Mouse (Mus musculus) cerebral cortex, adult 2 months (tissue): ENCODE data around the gene Tead1.

Experiments
- WGBS: fragments of 180-500 bp; shearing (Covaris S2); methylation state at CpG from one replicate; pipeline ENCODE4 v1.1.7; 2018; 5-methylcytosine and 5-hydroxymethylcytosine counted together

The Tead1 gene

GRCm38 (mm10) chr7:112728399-112728798 is 49.3 kb downstream of the Tead1 start:
- 65% methylated on average over 2 of the region's 2 CpGs for WGBS

DNA sequence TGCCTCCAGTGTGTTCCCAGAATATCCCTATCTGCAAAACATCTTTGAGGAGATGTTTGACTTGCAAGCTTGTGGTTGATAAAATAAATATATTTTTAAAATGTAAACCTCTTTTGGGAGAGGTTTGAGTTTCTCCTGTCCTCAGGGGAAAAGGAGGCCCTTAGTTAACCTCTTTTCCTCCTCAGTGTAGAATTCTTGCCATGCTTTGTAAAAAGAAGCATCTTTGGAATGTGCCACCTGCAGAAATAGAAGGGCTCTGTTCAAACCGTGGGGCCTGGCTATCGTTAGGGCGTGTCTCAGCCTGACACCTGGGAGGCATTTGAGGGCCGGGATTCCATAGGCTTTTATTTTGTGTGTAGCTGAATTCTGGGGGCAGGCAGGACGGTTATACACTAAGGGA is 51.1 kb downstream of the Tead1 start:
- 86% methylated on average over 5 of the region's 5 CpGs for WGBS

GRCm38 (mm10) chr7:112731584-112731983 is 52.5 kb downstream of the Tead1 start:
- 70% methylated on average over 8 of the region's 8 CpGs for WGBS

- WGBS: 48% methylated on average over 6 of the region's 6 CpGs
Observed at GRCm38 (mm10) chr7:112739174-112739573, 60.1 kb downstream of the Tead1 start.

- whole genome bisulfite sequencing: 75% methylated on average over 12 of the region's 12 CpGs
Observed at GRCm38 (mm10) chr7:112741790-112742189, 62.7 kb downstream of the Tead1 start.

GRCm38 (mm10) chr7:112743063-112743462 is 63.9 kb downstream of the Tead1 start:
- WGBS: 83% methylated on average over 7 of the region's 7 CpGs

- WGBS: 34% methylated on average over 11 of the region's 11 CpGs
Observed at GRCm38 (mm10) chr7:112743621-112744395, 64.7 kb downstream of the Tead1 start.

DNA sequence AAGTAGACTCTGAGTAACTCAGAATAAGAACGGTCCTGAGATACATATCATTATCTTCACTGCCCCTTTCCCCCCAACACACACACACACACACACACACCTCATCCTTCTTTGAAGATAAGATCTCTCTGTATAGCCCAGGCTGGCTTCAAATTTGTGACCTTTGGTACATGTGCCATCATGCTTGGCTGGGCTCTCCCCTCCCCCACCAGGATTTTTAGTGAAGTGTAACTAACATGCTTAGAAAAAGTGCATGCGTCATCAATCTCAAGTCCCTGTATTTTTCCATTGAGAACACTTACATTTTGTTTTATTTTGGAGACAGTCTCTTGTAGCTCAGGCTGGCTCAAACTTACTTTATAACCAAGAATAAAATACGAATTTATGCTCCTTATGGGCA is 68.1 kb downstream of the Tead1 start:
- WGBS: 89% methylated on average over 3 of the region's 3 CpGs

- 93% methylated on average over 3 of the region's 3 CpGs for WGBS
Observed at GRCm38 (mm10) chr7:112747836-112748235, 68.7 kb downstream of the Tead1 start.

- WGBS: 93% methylated on average over 4 of the region's 4 CpGs
Observed at GRCm38 (mm10) chr7:112748327-112748726, 69.2 kb downstream of the Tead1 start.

- 97% methylated on average over 9 of the region's 9 CpGs for whole genome bisulfite sequencing
Observed at GRCm38 (mm10) chr7:112750101-112750500, 71.0 kb downstream of the Tead1 start.

DNA sequence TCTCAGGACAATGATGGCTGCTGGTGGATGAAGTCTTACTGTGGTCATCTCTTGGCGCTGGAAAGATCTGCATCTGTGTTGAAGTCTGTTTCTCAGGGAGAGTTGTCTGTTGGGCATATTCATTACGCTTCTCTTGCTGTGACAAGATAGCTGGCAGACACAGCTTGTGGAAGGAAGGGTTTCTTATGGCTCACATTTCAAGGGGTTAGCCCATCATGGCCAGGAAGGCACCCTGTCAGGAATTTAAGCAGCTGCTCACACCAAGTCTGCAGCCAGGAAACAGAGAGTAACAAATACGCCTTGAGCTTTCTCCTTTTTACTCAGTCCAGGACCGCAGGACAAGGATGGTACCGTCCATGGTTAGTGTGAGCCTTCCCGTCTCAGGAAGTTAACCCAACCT is 73.2 kb downstream of the Tead1 start:
- WGBS: 95% methylated on average over 6 of the region's 6 CpGs

GRCm38 (mm10) chr7:112753314-112753713 is 74.2 kb downstream of the Tead1 start:
- WGBS: 78% methylated on average over 6 of the region's 6 CpGs

GRCm38 (mm10) chr7:112759359-112759975 is 80.3 kb downstream of the Tead1 start:
- 95% methylated on average over 23 of the region's 23 CpGs for WGBS

GRCm38 (mm10) chr7:112760293-112760692 is 81.2 kb downstream of the Tead1 start:
- WGBS: 82% methylated on average over 3 of the region's 3 CpGs

GRCm38 (mm10) chr7:112760782-112761181 is 81.7 kb downstream of the Tead1 start:
- 33% methylated on average over 8 of the region's 8 CpGs for WGBS

DNA sequence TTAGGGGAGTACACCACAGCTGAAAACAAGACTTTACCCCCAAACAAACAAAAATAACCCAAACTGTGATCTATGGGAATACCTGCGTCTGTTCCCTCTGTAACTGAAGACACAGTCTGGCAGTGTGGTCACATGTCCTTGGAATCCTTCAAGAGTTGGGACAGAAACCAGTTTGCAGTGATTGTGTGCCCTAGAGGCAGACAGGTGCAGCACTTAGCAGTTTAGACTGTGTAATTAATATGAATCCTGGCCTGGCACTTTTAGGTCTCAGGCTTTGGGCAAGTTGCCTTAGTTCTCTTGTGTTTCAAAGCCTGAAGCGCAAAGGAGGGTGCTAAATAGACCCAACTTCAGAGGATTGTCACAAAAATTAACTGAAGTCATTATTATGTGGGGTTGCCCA is 83.8 kb downstream of the Tead1 start:
- WGBS: 74% methylated on average over 2 of the region's 2 CpGs

- 71% methylated on average over 3 of the region's 3 CpGs for WGBS
Observed at GRCm38 (mm10) chr7:112763513-112763912, 84.4 kb downstream of the Tead1 start.

DNA sequence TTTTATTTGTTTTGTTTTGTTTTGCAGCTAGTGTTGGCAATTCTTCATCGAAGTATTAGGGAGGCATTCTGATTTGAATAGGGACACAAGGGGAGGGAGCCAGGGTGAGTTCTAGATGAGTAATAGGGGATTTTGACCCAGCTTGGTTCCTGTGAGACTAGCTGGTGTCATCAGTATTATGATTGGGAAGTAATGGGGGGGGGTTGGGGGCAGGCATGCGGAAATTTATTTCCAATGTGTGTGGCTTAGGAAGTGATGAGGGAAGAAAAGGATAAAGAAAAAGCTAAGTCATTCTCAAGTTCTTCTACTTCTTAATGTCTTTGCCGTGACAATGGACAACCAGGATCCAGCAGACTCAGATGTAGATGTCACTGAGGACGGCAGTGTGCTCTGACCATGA is 85.8 kb downstream of the Tead1 start:
- 82% methylated on average over 4 of the region's 4 CpGs for WGBS

GRCm38 (mm10) chr7:112769866-112770265 is 90.7 kb downstream of the Tead1 start:
- 88% methylated on average over 2 of the region's 2 CpGs for WGBS

DNA sequence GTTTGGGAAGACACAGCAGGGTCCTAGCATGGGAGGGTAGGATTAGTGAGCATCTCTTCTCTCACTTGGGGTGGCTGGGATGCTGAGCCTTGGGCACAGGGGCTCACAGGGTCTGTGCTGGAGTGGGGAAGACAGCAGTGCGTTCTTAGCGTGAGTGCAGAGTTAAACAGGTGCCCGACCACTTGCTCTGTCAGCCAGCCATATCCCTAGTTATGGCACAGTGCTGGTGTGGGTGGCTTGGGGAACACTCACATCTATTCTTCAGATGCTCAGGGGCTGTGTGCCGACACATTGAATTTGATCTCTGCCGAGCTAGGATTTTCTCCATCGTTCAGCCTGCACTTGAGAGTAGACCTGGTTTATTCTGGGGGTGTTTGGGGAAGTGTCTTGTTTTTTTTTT is 92.3 kb downstream of the Tead1 start:
- WGBS: 68% methylated on average over 6 of the region's 6 CpGs

GRCm38 (mm10) chr7:112772777-112773176 is 93.7 kb downstream of the Tead1 start:
- WGBS: 81% methylated on average over 6 of the region's 6 CpGs

DNA sequence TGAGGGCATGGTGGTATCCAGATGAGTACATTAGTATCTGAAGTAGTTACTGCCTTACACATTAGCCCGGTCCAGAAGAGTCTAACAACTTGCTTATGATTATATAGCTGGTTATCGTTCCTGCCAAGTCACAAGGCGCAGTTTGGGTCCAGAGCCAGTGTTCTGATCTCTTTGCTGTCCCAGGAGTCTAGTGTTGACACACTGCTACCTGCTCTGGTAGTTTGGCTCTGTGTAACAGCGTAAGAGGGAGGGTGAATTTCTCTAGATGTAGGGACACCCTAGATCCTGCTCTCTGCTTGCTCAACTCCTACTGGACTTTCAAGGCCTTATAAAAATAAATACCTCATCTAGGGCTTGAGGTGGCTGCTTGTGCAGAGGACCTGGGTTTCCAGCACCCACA is 94.5 kb downstream of the Tead1 start:
- 93% methylated on average over 4 of the region's 4 CpGs for WGBS
